ENCODE assay signal across 7 mouse cellular contexts in the genomic region with DNA sequence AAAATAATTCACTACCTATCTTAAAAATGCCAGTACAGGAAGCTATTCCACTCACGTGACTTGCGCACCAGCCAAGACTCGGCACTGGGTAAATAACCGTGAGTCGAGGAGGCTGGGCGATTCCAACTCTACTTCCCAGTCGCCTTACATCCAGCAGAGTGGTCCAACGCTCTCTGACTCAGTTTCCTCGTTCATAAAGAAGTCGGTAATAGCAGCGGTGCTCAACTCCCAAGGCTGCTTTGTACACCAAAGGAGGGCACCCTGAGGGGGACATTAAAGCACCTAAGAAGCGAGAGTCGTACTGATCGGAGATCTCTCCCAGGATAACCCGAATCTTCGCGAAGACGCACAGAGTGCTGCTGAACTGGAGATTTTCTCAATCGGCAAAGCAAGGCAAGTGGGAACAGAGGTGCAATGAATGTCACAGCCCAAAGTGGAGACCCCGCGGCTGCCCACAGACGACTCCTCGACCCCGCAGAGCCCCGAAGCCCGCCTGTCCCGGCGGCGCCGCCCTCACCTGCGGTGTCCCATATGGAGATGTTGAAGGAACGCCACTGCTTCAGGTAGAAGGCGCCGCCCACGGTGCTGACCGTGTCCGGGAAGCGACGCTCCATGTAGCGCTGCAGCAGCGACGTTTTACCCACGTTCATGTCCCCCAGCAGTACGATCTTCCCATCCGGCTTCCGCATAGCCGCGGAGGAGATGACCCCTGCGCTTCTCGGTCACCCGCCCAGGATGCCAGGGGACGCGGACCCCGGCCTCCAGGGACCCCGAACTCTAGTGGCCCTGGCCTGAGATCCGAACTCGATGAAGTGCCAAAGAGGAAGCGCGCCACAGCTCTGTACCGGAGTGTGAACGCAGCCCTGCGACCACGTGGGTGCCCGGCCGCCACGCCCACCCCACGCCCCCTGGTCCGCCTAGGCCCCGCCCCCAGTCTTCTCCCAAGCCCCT. TPM values are rescaled to one million over a fixed set of nuclear protein-coding genes. Genes with fewer than 3 reads are reported as not detected.
A peak's percentile ranks its signal among the peaks of the same experiment; 100 is the strongest.
DNase-seq lines count a peak whose midpoint lies in the region; ATAC-seq and TF ChIP-seq lines count a peak whose summit lies in the region.

Gene Rab20 (minus strand): TSS at position 900 of the 951 bp plus-strand sequence.

- DNase-seq in CD8-positive naive resting alpha-beta T cell, adult 2 months (ENCODE audit: low read depth in 2 of 2, low spot score in 2 of 2): peak; percentile 19 to 31
- DNase-seq in T-cell, adult 2 months (ENCODE audit: low spot score): peak; percentile 41
- DNase-seq in forebrain, embryonic 11.5 days (ENCODE audit: low spot score): peak; percentile 86
- DNase-seq in heart, postnatal 14 days: peak; percentile 79 to 87
- DNase-seq in kidney, postnatal 36 days: peak; percentile 89 to 95

- H3K4me2 ChIP-seq in forebrain, embryonic 11.5 days (ENCODE audit: low read depth, low read length, severe bottlenecking): peak within 1 kb of the TSS; percentile 97

- H3K36me3 ChIP-seq in forebrain, embryonic 11.5 days (ENCODE audit: control insufficient read depth, insufficient read depth, low read length): no peaks in the 10 kb centered on the region
- H3K36me3 ChIP-seq in small intestine, adult 2 months (ENCODE audit: control insufficient read depth, insufficient read depth, low read length): no peaks in the 10 kb centered on the region

- intact Hi-C loops in heart, postnatal 14 days (cut with DNase I): no loop called here

- peak; percentile 39; the same call in 1 of the 2 replicates for TF ChIP-seq POLR2A in small intestine, adult 2 months (IDR thresholded peaks at IDR 0.05; ENCODE audit: low read depth, low read length)

- no peak within 1 kb of the TSS for H3K27ac ChIP-seq in forebrain, embryonic 11.5 days (ENCODE audit: low read depth, low read length)
- H3K27ac ChIP-seq in small intestine, adult 2 months (ENCODE audit: insufficient read depth, low read depth, low read length): peak within 1 kb of the TSS; percentile 90

- peak; percentile 88 for ATAC-seq in forebrain, embryonic 11.5 days (replicated peaks; ENCODE audit: low FRiP score)
- peak; percentile 77 for ATAC-seq in megakaryocyte, adult 5-6 weeks (ENCODE audit: poor library complexity, severe bottlenecking)

- no peak for TF ChIP-seq CTCF in small intestine, adult 2 months (IDR thresholded peaks at IDR 0.05; ENCODE audit: extremely low read depth, insufficient read length, insufficient replicate concordance, low read depth, low read length)

- H3K9me3 ChIP-seq in forebrain, embryonic 11.5 days (ENCODE audit: control insufficient read depth, low read length): no peaks in the 10 kb centered on the region

- H3K4me3 ChIP-seq in forebrain, embryonic 11.5 days (ENCODE audit: low read depth, low read length): peak within 1 kb of the TSS; percentile 39
- H3K4me3 ChIP-seq in small intestine, adult 2 months (ENCODE audit: low read depth, low read length): peak within 1 kb of the TSS; percentile 73

- peaks cover 9% of the 10 kb centered on the region; the same call in 1 of the 2 replicates for H3K4me1 ChIP-seq in forebrain, embryonic 11.5 days (replicated peaks; ENCODE audit: control insufficient read depth, insufficient read depth, low read length)
- H3K4me1 ChIP-seq in small intestine, adult 2 months (ENCODE audit: control insufficient read depth, insufficient read depth, insufficient read length, low read length): peaks cover 25% of the 10 kb centered on the region

- under 1% methylated on average over 69 of the region's 69 CpGs for WGBS in forebrain, embryonic 11.5 days
- WGBS in small intestine, adult 2 months: under 1% methylated on average over 69 of the region's 69 CpGs

- no peak within 1 kb of the TSS; the same call in 1 of the 2 replicates for H3K9ac ChIP-seq in forebrain, embryonic 11.5 days (ENCODE audit: low read length)

- peaks cover 59% of the 10 kb centered on the region for H3K27me3 ChIP-seq in forebrain, embryonic 11.5 days (ENCODE audit: control insufficient read depth, insufficient read depth, low read length)
- H3K27me3 ChIP-seq in small intestine, adult 2 months (ENCODE audit: control insufficient read depth, insufficient read depth, low read length): no peaks in the 10 kb centered on the region

RNA-seq across cellular contexts. Expression of gene Rab20, which starts in this region (rescaled TPM):
- 0.53 and 0.75 TPM in 2 replicates for polyA plus RNA-seq in forebrain, embryonic 11.5 days (2014; fragmentation: Nextera tagmentation; extraction: Ambion mirVana)
- total RNA-seq in heart, postnatal 14 days (2021): 10 to 100 TPM; 18.5 to 20.2 TPM
- 2.5 and 3.5 TPM in 2 replicates for total RNA-seq in megakaryocyte, adult 5-6 weeks (2015)
- 3.3 and 7.7 TPM in 2 replicates for total RNA-seq in megakaryocyte, adult 5-6 weeks (2017)
- polyA plus RNA-seq in small intestine, adult 2 months (2012; rRNA removed): 18.6 and 43.3 TPM in 2 replicates

Comparison
In these comparisons a context has a peak if more than half of its experiments do, and no peak if none do; other contexts are left out.
1. RNA of gene Rab20 (polyA plus RNA-seq): 18.6 to 43.3 TPM in small intestine, adult 2 months; 0.53 to 0.75 TPM in forebrain, embryonic 11.5 days; every median in the first group is over 10 times any median in the second.
2. Peak in DNase-seq, ATAC-seq, H3K4me3 ChIP-seq and H3K4me2 ChIP-seq in forebrain, embryonic 11.5 days; RNA of the gene not detected or under 1 TPM.
3. DNase-seq: peak in every context shown above with its lines; median percentile 92 in kidney, postnatal 36 days; 86 in forebrain, embryonic 11.5 days; 83 in heart, postnatal 14 days; 41 in T-cell, adult 2 months; 25 in CD8-positive naive resting alpha-beta T cell, adult 2 months.